Mouse (Mus musculus) kidney, embryonic 16.5 days (tissue): ENCODE results near the gene Gpatch8. TPM values are rescaled to one million over a fixed set of nuclear protein-coding genes. Genes with fewer than 3 reads are reported as not detected.

Experiments
- ATAC-seq: fragments of 200-750 bp; cut with Nextera tagmentation; 2 replicates; pipeline ENCODE4 v1.8.0; 2017; ENCODE audit warnings: moderate TSS enrichment; ENCODE audit not compliant: low FRiP score, low TSS enrichment
- H3K27ac ChIP-seq: fragments of 300-500 bp; sonication (generic); 2 replicates; pipeline ENCODE4 v1.5.1; 2014; ENCODE audit warnings: low read length
- H3K27me3 ChIP-seq: fragments of 300-500 bp; sonication (generic); 2 replicates; pipeline ENCODE4 v1.6.1; 2014; ENCODE audit warnings: low read length, control low read depth, mixed read lengths; ENCODE audit not compliant: insufficient read depth
- H3K36me3 ChIP-seq: fragments of 300-500 bp; sonication (generic); 2 replicates; pipeline ENCODE4 v1.6.1; 2014; ENCODE audit warnings: low read length, control low read depth, mixed read lengths; ENCODE audit not compliant: insufficient read depth
- H3K4me1 ChIP-seq: fragments of 300-500 bp; sonication (generic); 2 replicates; pipeline ENCODE4 v1.6.1; 2014; ENCODE audit warnings: low read length, control low read depth, mixed read lengths; ENCODE audit not compliant: insufficient read depth
- H3K4me2 ChIP-seq: fragments of 300-500 bp; sonication (generic); replicated peaks from 2 replicates; pipeline ENCODE4 v1.6.1; 2014; ENCODE audit warnings: low read depth, low read length
- H3K4me3 ChIP-seq: fragments of 300-500 bp; sonication (generic); 2 replicates; pipeline ENCODE4 v1.5.1; 2014; ENCODE audit warnings: mild to moderate bottlenecking, low read length
- H3K9ac ChIP-seq: fragments of 300-500 bp; sonication (generic); replicated peaks from 2 replicates; pipeline ENCODE4 v1.6.1; 2014; ENCODE audit warnings: low read length
- H3K9me3 ChIP-seq: fragments of 300-500 bp; sonication (generic); 2 replicates; pipeline ENCODE4 v1.6.1; 2016; ENCODE audit warnings: low read length, control low read depth
- WGBS: fragments of 180-500 bp; shearing (Covaris S2); extraction: QIAGEN DNeasy Blood & Tissue Kit; methylation state at CpG from one replicate; pipeline ENCODE4 v1.1.7; 2014; 5-methylcytosine and 5-hydroxymethylcytosine counted together
- polyA plus RNA-seq: library from polyadenylated mRNA; unstranded; fragments of >200 nt; fragmentation: Nextera tagmentation; extraction: Ambion mirVana; gene quantifications from 2 replicates; pipeline ENCODE4 v1.2.1, GENCODE M21; 2015

Gene Gpatch8
- polyA plus RNA-seq, 1 experiment from 2014 or later = 47.5 TPM

- Histone ChIP-seq H3K4me2 (peak overlapping the region; percentile 80), H3K36me3 (peaks cover 10% of the 10 kb centered on the region), H3K4me1 (peaks cover 37% of the 10 kb centered on the region), H3K4me3 (peak overlapping the region; percentile 89), H3K9me3 (no peaks in the 10 kb centered on the region), H3K9ac (peak overlapping the region; percentile 98), H3K27me3 (no peaks in the 10 kb centered on the region), H3K27ac (peak overlapping the region; percentile 91)
- ATAC-seq = peak; percentile 42
- WGBS = under 1% methylated on average over 49 of the region's 49 CpGs
Measured at GRCm38 (mm10) chr11:102446581-102447461, 109.4 kb downstream of the Gpatch8 start.

DNA sequence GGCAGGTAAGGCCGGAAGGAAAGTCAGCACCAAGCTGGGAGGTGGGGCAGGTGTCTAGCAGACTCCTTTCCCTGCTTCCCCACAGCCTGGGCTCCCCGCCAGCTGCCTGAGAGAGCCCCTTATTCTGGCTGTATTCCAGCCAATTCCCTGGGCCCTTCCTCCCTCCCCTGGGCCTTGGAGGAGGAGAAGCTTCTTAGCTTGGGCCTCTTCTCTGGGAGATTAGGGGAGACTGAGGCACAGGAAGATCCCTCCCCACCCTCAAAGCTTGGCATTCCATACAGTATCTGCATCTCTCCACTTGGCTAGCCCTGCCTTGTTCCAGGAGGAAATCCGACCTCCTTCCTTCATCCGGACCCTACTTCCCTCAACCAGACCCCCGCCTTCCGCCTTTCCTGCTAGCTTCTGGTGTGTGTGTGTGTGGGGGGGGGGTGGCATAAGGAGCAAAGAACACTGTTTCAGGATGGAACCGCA, 110.3 kb downstream of the Gpatch8 start:
- ATAC-seq = peak; percentile 27; the same call in 1 of the 2 replicates
- Histone ChIP-seq H3K4me3 (peak overlapping the region; percentile 89), H3K27ac (peak overlapping the region; percentile 91), H3K27me3 (no peaks in the 10 kb centered on the region), H3K4me2 (peak overlapping the region; percentile 80), H3K4me1 (peaks cover 37% of the 10 kb centered on the region), H3K9me3 (no peaks in the 10 kb centered on the region), H3K9ac (peak overlapping the region; percentile 98), H3K36me3 (peaks cover 18% of the 10 kb centered on the region)
- 9% methylated on average over 7 of the region's 7 CpGs for WGBS

DNA sequence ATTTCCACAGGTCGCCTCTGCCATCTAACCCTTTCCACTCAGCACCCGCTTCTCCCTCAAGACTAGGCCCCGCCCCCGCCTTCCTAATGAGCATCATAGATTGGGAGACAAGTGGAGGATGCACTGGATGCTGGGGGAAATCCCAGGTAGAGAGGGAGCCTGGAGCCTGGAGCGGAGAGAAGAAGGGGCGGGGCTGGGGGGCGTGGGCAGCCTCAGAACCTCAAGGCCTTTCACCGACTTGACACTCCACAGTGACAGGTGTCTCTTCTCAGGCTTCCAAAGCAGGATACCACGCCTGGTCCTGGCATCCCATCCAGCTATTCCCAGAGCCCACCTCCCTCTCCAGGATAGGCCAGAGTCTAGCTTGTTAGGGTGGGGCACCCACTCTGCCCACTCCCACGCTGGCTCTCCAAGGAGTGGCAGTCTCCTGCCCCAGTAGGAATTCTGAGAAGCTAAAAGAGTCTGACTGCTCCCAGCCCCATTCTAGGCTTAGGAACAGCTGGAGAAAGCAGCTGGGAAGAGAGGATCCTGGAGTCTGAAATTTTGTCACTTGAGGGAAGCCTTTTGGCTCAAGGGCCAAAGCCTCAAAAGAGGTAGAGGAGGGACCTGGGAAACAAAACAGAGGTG, 110.8 kb downstream of the Gpatch8 start:
- H3K4me3 ChIP-seq = peak overlapping the region; percentile 89
- peak overlapping the region; percentile 98; the same call in 1 of the 2 replicates for H3K9ac ChIP-seq
- no peaks in the 10 kb centered on the region for H3K27me3 ChIP-seq
- peaks cover 37% of the 10 kb centered on the region for H3K4me1 ChIP-seq
- 8% methylated on average over 10 of the region's 10 CpGs for WGBS
- ATAC-seq = peak; percentile 57
- peak overlapping the region; percentile 80 for H3K4me2 ChIP-seq
- H3K27ac ChIP-seq = peak overlapping the region; percentile 91
- no peaks in the 10 kb centered on the region for H3K9me3 ChIP-seq
- H3K36me3 ChIP-seq = peaks cover 19% of the 10 kb centered on the region

DNA sequence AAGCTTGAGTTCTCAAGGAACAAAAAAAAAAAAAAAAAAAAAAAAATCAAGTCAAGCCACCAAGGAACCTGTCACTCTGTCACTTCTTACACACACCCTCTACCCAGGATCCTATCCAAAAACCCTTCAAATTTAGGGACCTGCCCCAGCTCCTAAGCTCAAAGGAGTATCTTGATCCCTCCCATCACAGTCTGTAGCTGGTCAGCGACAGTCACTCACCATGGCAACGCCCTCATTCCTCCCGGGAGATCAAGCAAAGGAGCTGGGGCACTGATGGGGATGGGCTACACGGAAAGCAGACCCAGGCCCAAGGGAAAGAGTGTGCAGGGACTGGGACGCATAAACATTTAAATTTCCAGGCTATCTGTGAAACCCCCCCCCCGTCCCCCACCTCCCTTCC, 111.4 kb downstream of the Gpatch8 start:
- Histone ChIP-seq H3K27me3 (no peaks in the 10 kb centered on the region), H3K4me2 (peak overlapping the region; percentile 80), H3K27ac (peak overlapping the region; percentile 91), H3K9ac (no peak overlapping the region; the same call in 1 of the 2 replicates), H3K36me3 (peaks cover 25% of the 10 kb centered on the region), H3K4me1 (peaks cover 37% of the 10 kb centered on the region), H3K4me3 (peak overlapping the region; percentile 89; the same call in 1 of the 2 replicates), H3K9me3 (no peaks in the 10 kb centered on the region)
- WGBS = 11% methylated on average over 6 of the region's 6 CpGs
- no peak for ATAC-seq

- H3K27ac ChIP-seq = no peak overlapping the region
- H3K4me2 ChIP-seq = no peak overlapping the region
- H3K4me1 ChIP-seq = peaks cover 37% of the 10 kb centered on the region
- H3K36me3 ChIP-seq = peaks cover 30% of the 10 kb centered on the region
- no peak overlapping the region for H3K9ac ChIP-seq
- H3K4me3 ChIP-seq = no peak overlapping the region
- ATAC-seq = no peak
- 68% methylated on average over 3 of the region's 3 CpGs for WGBS
- H3K9me3 ChIP-seq = no peaks in the 10 kb centered on the region
- H3K27me3 ChIP-seq = no peaks in the 10 kb centered on the region
Measured at GRCm38 (mm10) chr11:102444321-102444720, 111.9 kb downstream of the Gpatch8 start.

- peaks cover 32% of the 10 kb centered on the region for H3K4me1 ChIP-seq
- no peak overlapping the region for H3K9ac ChIP-seq
- no peak overlapping the region for H3K27ac ChIP-seq
- no peaks in the 10 kb centered on the region for H3K27me3 ChIP-seq
- H3K4me3 ChIP-seq = no peak overlapping the region
- peaks cover 36% of the 10 kb centered on the region for H3K36me3 ChIP-seq
- WGBS = 63% methylated on average over 12 of the region's 12 CpGs
- ATAC-seq = no peak
- H3K4me2 ChIP-seq = no peak overlapping the region
- no peaks in the 10 kb centered on the region for H3K9me3 ChIP-seq
Measured at GRCm38 (mm10) chr11:102443740-102444139, 112.5 kb downstream of the Gpatch8 start.

- no peaks in the 10 kb centered on the region for H3K27me3 ChIP-seq
- H3K36me3 ChIP-seq = peaks cover 36% of the 10 kb centered on the region
- peaks cover 39% of the 10 kb centered on the region for H3K4me1 ChIP-seq
- H3K9ac ChIP-seq = no peak overlapping the region
- no peaks in the 10 kb centered on the region for H3K9me3 ChIP-seq
- no peak overlapping the region for H3K4me2 ChIP-seq
- no peak overlapping the region for H3K27ac ChIP-seq
- no peak overlapping the region for H3K4me3 ChIP-seq
- ATAC-seq = no peak
- WGBS = 86% methylated on average over 6 of the region's 6 CpGs
Measured at GRCm38 (mm10) chr11:102442089-102442488, 114.1 kb downstream of the Gpatch8 start.

- no peak for ATAC-seq
- Histone ChIP-seq H3K9ac (no peak overlapping the region), H3K27me3 (no peaks in the 10 kb centered on the region), H3K36me3 (peaks cover 38% of the 10 kb centered on the region), H3K4me3 (no peak overlapping the region), H3K27ac (no peak overlapping the region), H3K4me2 (no peak overlapping the region), H3K9me3 (no peaks in the 10 kb centered on the region), H3K4me1 (peaks cover 42% of the 10 kb centered on the region)
- WGBS = 82% methylated on average over 3 of the region's 3 CpGs
Measured at GRCm38 (mm10) chr11:102441434-102441833, 114.8 kb downstream of the Gpatch8 start.

DNA sequence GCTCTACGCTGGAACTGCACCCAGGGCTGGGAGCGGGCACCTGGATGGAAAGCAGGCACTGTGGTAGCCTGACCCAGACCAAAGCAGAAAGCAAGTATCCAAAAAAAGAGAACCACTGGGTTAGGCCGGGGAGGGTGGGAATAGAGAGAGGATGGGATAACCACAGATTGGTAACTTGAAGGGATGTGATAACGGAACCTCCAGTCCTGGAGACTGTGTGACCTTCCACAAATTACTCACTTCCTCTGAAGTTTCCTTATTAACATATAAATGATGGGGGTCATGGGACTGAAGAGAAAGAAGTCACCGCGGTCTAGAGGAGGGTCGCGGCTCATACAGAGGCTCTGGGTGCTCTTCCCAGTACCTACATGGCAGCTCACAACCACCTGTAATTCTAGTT, 115.9 kb downstream of the Gpatch8 start:
- no peak overlapping the region for H3K9ac ChIP-seq
- H3K36me3 ChIP-seq = peaks cover 49% of the 10 kb centered on the region
- WGBS = 84% methylated on average over 8 of the region's 8 CpGs
- ATAC-seq = no peak
- no peak overlapping the region for H3K27ac ChIP-seq
- H3K9me3 ChIP-seq = no peaks in the 10 kb centered on the region
- no peak overlapping the region for H3K4me2 ChIP-seq
- no peak overlapping the region for H3K4me3 ChIP-seq
- peaks cover 30% of the 10 kb centered on the region for H3K4me1 ChIP-seq
- H3K27me3 ChIP-seq = no peaks in the 10 kb centered on the region
